Mouse (Mus musculus) c-Kit-positive CD71-positive TER-119-positive erythroid progenitor cells, embryonic 14.5 days (primary cell): Measurements from ENCODE around the gene Tmem175.

Experiments
- DNase-seq: peaks from one replicate; pipeline ENCODE4 v3.0.0-alpha.2; 2013; ENCODE audit warnings: low spot score

Gene Tmem175

DNA sequence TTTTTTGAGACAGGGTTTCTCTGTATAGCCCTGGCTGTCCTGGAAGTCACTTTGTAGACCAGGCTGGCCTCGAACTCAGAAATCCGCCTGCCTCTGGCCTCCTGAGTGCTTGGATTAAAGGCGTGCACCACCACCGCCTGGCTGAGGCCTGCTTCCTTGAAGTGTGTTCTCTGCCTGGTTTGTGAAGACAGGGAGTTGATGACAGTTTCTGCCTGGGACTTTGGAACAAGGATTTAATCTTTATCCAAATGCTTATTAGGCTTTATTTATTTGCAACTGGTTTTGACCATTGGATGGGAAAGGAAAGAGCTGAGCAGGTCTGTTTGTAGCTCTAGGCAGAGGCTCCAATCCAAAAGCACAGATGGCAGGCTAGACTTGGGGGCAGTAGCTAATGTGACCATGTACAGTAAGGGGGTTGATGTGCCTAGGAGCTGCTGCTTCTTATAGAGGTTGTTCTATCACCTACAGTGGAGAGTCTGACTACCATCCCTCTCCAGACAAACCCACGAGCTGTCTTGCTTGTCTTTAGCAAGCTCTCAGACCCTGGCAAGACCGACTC lies 48.8 kb downstream of the Tmem175 start:
- no peak for DNase-seq

DNA sequence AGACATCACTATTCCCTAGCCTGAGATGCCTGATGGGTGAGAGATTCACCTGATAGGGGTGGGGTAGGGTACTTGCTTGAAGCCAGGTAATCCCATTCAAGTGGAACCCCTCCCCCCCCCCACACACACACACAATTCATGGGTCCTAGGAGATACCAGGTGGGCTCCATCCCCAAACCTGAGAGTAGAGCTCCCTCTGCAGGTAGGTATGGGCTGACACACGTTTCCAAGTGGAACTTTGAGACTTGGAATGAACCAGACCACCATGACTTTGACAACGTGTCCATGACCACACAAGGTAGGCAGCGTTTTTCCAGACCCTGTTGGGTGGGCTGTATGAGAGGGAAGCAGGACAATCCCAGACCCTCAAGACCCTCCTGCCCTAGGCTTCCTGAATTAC lies 50.3 kb downstream of the Tmem175 start:
- no peak for DNase-seq

DNA sequence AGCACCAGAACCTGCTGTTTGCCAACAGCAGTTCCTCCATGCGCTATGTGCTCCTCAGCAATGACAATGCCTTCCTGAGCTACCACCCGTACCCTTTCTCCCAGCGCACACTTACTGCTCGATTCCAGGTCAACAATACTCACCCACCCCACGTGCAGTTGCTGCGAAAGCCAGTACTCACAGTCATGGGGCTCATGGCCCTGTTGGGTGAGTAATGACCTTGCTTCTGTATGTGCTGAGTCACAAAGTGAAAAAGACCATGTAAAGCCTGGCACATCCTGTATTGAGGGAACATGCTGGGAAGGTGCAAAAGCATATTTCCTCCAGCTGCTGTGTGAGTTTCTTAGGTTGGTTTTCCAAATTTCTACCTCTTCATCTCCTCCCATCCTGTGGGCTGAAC lies 51.3 kb downstream of the Tmem175 start:
- DNase-seq, result no peak

DNA sequence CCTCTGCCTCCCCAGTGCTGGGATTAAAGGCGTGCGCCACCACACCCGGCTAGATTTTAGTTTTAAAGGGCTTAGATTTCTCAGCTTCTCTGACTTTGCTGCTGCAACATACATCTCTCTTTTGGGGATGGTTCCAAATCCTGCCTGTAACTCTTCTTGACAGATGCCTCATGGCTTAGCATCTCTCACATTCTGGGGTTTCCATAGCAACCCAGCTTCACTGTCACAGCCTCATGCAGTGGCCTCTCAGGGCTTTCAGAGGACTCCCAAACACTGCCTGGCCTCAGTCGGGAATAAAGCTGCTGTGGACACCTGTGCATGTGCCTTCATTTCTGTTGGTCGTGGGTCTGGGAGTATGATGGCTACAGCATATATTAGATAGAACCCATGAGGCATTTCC lies 59.5 kb downstream of the Tmem175 start:
- no peak for DNase-seq

DNA sequence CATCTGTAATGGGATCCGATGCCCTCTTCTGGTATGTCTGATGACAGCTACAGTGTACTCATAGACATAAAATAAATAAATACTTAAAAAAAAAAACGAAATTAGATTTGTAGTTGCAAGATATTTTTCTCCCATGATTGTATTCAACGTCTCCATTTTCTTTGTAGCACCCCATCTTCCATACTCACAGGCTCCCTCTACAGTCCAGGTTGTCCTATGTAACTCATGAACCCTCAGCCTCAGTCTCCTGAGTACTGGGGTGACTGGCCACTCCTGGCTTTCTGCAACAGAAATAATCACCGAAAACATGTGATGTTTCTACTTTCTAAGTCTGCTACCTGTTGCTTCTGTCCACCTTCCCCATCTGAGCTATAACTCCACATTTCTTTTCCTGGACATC lies 61.6 kb downstream of the Tmem175 start:
- no peak for DNase-seq

DNA sequence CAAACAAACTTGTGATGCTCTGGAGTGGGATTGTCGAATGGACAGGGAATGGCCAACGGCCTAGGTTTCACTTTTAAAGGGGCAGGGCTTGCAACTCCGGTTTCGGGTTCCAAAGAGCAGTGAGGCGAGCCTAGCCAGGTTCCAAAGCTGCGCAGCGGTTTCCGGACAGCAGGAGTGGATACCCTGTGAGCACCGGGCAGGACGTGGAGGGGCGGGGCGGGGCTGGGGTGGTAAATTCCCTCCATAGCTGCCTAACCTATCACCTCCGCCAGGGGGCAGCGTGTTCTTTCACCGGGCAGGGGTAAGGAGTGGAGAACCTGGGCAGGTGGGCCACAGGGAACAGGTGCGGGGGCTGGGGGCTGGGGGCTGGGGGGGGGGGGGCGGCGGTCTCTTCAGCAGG lies 62.7 kb downstream of the Tmem175 start, which contains the start of gene Fgfrl1:
TSS of gene Fgfrl1 (plus strand) at position 112 of the 400 bp plus-strand sequence.
- peak; percentile 72 for DNase-seq

DNA sequence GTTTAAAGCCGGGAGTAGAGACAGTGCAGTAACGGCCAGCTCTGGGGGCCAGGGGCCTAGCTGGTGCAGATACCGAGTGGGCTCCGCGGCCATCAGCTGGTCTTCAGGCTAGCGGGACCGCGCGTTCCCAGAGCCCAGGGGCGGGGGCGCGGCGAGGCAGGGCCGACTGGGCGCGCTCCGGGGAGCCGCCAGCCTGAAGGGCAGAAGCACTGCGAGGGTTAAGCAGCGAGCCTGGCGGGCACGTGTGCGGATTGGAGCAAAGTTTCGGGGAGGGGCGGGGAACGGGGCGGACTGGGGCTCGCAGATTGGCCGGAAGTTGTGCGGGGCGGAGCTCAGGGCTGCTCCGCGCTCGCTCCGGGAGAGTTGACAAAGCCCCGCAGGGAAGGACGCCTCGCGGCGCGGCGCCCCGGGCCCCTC lies 64.3 kb downstream of the Tmem175 start:
- DNase-seq, result peak; percentile 90

DNA sequence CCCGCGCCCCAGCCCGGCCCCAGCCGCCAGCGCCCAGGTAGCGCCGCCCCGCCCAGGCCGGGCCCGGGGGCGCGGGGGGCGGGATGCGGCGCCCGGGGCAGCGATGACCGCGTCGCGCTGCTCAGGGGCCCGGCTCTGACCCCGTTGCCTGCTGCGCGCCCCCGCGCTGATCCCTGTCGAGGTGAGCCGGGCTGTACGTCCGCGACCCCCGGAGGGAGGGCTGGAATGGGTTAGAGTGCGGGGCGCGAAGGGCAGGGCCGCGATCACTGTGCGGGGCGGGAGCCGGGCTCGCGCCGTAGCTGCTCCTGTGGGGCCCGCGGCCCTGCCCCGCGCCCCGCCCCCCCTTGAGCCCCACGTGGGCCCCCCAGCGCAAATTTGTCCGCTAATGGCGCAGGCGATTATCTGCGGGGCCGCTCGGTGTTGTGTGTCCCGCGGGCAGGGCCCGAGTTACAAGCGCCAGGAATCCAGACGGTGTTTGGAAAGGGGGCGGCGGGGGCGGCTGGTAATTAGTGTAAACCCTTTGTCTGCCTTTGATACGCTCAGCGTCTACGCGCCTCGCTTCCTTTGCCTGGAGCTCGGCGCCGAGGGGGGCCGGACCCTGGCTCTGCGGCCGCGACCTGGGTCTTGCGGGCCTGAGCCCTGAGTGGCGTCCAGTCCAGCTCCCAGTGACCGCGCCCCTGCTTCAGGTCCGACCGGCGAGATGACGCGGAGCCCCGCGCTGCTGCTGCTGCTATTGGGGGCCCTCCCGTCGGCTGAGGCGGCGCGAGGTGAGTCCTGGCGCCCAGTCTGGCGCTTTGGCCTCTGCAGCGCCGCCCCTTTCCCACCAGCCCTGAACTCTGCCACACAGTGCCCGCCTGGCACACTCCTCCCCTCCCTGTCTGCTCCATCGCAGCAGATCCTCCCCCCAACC lies 65.0 kb downstream of the Tmem175 start:
- no peak for DNase-seq

DNA sequence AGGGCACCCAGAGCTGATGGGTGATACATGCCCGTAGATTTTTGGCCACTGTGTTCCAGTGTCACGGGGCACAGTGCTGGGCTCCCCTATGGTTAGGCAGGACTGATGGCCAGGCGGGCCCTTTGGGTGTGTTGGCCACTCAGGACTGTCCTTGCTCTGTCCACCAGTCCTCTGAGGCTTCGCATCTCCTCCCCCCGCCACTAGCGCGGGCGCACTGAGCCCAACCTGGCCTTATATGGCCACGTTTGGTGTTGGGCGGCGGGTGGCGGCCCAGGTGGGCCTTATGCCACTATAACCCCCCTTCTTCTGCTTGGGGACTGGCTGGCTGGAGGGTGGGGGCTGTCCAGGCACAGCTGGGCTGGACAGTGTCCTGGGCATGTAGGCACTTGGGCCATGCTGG lies 66.3 kb downstream of the Tmem175 start:
- no peak for DNase-seq

DNA sequence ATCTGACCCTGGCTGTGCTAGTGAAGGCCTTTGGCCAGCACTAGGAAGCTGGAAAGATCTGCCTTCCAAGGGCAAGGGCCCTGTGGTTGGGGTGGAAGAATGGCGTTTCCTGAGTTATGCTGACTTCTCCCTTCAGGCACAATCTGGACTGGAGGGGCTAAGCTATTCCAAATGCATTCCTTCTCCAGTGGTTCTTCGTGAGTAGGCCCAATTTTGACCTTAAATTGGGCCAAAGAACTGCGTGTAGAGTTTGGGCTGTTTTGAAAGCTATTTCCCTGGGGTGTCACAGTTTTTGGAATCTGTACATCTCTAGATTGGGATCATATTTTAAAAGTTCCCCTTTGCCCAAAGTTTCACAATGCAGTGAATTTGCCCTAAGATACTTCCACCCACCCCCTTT lies 67.0 kb downstream of the Tmem175 start:
- no peak for DNase-seq

DNA sequence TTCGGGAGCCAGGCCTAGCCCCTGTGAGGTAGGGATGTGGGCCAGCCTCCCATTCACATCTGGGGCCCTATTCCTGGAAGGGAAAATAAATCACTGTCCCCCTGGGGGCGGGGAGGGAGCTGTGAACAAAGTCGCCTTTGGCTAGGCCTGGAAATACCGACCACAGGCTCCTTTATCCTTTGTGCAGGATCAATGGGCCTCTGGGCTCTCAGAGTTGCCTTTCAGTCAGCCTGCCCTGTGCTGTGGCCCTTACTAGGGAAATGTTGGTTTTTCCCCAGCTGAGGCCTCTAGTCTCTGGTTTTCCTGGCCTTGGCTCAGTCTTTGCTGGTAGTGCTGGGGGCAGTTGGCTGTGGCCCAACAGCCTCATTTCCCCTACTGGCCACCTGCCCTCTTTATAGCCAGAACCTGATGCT lies 67.8 kb downstream of the Tmem175 start:
- DNase-seq, result no peak
